Mouse (Mus musculus): Measurements from ENCODE around the gene Olfr143.

Gene Olfr143

GRCm38 (mm10) chr9:38252474-38252873, at the start of gene Olfr143:
Olfr143 (plus strand) TSS chr9:38252774.
- no peak for DNase-seq

- no peak for DNase-seq
Measured at GRCm38 (mm10) chr9:38208065-38208464, 44.5 kb upstream of the Olfr143 start, which contains the start of gene Olfr893. Olfr893 (plus strand) TSS chr9:38208365.

DNA sequence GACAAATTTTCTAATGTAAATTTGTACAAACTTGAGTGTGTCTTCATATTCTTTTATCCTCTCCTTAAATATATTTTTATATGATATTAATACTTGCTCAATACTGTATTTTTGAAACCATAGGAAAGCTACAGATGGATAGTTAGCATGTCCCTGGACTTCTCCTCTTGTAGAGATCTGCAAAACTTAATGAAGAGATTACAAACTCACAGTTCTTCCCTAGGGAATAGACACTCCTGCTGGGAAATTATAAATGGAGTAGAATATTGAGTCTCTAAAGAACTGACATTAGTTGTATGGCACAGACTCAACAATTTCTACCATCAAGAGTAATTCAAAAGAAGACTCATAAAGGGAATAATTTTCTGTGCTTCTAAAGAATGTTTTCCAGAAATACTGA, 34.8 kb upstream of the Olfr143 start, which contains the start of gene Olfr894:
TSS of gene Olfr894 (plus strand) at position 301 of the 400 bp plus-strand sequence.
- DNase-seq = no peak

GRCm38 (mm10) chr9:38267551-38267950, 15.0 kb downstream of the Olfr143 start, which contains the start of gene Olfr895:
Olfr895 (plus strand) TSS chr9:38267851.
- DNase-seq = no peak

DNA sequence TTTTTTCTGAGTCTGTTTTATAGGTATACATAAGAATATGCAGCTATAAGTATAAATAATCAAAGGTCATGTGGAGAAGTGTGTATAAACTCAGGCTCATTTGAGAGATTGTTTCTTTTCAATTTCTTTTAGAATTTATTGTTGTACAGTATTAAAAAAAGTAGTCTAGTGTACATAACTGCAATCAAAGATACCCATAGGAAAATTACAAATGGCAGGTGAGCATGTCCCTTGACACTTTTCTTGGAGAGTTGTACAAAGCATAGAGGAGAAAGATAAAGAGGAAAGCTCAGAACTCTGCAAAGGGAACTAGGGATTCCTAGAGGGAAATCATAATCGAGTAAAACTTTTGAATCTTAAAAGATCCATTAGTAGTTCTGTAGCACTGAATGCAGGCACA, 38.2 kb downstream of the Olfr143 start, which contains the start of gene Olfr896-ps1:
TSS of gene Olfr896-ps1 (plus strand) at position 301 of the 400 bp plus-strand sequence.
- no peak for DNase-seq

Data from right cerebral cortex, postnatal 25 days (tissue).